Mouse (Mus musculus) skeletal muscle tissue, adult 2 months (tissue): ENCODE measurements around the gene Ctnnd2.

ENCODE experiments used
- DNase-seq: peaks from one replicate; pipeline ENCODE4 v3.0.0-alpha.2; 2012; ENCODE audit warnings: low read depth, low spot score

The Ctnnd2 gene

GRCm38 (mm10) chr15:30513122-30513521 is 340.7 kb downstream of the Ctnnd2 start:
- DNase-seq = no peak

- DNase-seq = no peak
These were observed 343.0 kb downstream of the Ctnnd2 start for GRCm38 (mm10) chr15:30515425-30515824.

- DNase-seq = no peak
These were observed 369.1 kb downstream of the Ctnnd2 start for GRCm38 (mm10) chr15:30541459-30541858.

GRCm38 (mm10) chr15:30548263-30548662 is 375.9 kb downstream of the Ctnnd2 start:
- DNase-seq = no peak

- no peak for DNase-seq
These were observed 378.6 kb downstream of the Ctnnd2 start for GRCm38 (mm10) chr15:30550956-30551355.

- DNase-seq = no peak
These were observed 381.6 kb downstream of the Ctnnd2 start for GRCm38 (mm10) chr15:30553910-30554406.

GRCm38 (mm10) chr15:30555787-30556186 is 383.4 kb downstream of the Ctnnd2 start:
- DNase-seq = no peak

- DNase-seq = no peak
These were observed 390.0 kb downstream of the Ctnnd2 start for GRCm38 (mm10) chr15:30562375-30562774.

- no peak for DNase-seq
These were observed 392.2 kb downstream of the Ctnnd2 start for GRCm38 (mm10) chr15:30564594-30564993.

GRCm38 (mm10) chr15:30570254-30570800 is 397.9 kb downstream of the Ctnnd2 start:
- no peak for DNase-seq

- no peak for DNase-seq
These were observed 415.1 kb downstream of the Ctnnd2 start for GRCm38 (mm10) chr15:30587446-30587845.

- no peak for DNase-seq
These were observed 418.5 kb downstream of the Ctnnd2 start for GRCm38 (mm10) chr15:30590865-30591264.

- DNase-seq = no peak
These were observed 423.1 kb downstream of the Ctnnd2 start for GRCm38 (mm10) chr15:30595507-30595906.

GRCm38 (mm10) chr15:30610613-30611012 is 438.2 kb downstream of the Ctnnd2 start:
- peak; percentile 56 for DNase-seq

- no peak for DNase-seq
These were observed 443.1 kb downstream of the Ctnnd2 start for GRCm38 (mm10) chr15:30615451-30615850.

- no peak for DNase-seq
These were observed 444.5 kb downstream of the Ctnnd2 start for GRCm38 (mm10) chr15:30616861-30617260.

- DNase-seq = no peak
These were observed 445.5 kb downstream of the Ctnnd2 start for GRCm38 (mm10) chr15:30617932-30618331.

- DNase-seq = no peak
These were observed 456.1 kb downstream of the Ctnnd2 start for GRCm38 (mm10) chr15:30628524-30628923.

GRCm38 (mm10) chr15:30632113-30632735 is 459.8 kb downstream of the Ctnnd2 start:
- no peak for DNase-seq

GRCm38 (mm10) chr15:30633917-30634316 is 461.5 kb downstream of the Ctnnd2 start:
- no peak for DNase-seq

GRCm38 (mm10) chr15:30634522-30634921 is 462.1 kb downstream of the Ctnnd2 start:
- no peak for DNase-seq

GRCm38 (mm10) chr15:30640651-30641050 is 468.3 kb downstream of the Ctnnd2 start:
- no peak for DNase-seq

- DNase-seq = no peak
These were observed 473.3 kb downstream of the Ctnnd2 start for GRCm38 (mm10) chr15:30645688-30646087.
